ENCODE assay signal across 8 mouse cellular contexts in genomic region chr17:86300774-86301595, GRCm38 (mm10).
DNase-seq lines count a peak whose midpoint lies in the region; ATAC-seq and TF ChIP-seq lines count a peak whose summit lies in the region.

No protein-coding gene starts in this region.

- DNase-seq in kidney, adult 11 months: no peak
- peak; percentile 39 for DNase-seq in hindbrain, postnatal 0 days (ENCODE audit: low spot score)
- DNase-seq in naive thymus-derived CD4-positive, alpha-beta T cell, adult 2 months (ENCODE audit: low read depth): peak; percentile 87
- peak; percentile 56 for DNase-seq in thymus, postnatal 14 days
- DNase-seq in gastrocnemius, postnatal 10 days: no peak

- H3K9ac ChIP-seq in kidney, embryonic 14.5 days (ENCODE audit: low read depth, low read length): peak overlapping the region; percentile 31; the same call in 1 of the 2 replicates
- 0 out of 2 replicates have a peak overlapping the region, but pooled peaks have one; percentile 9 for H3K9ac ChIP-seq in hindbrain, postnatal 0 days (replicated peaks; ENCODE audit: low read length)
- no peak overlapping the region for H3K9ac ChIP-seq in limb, embryonic 12.5 days (replicated peaks)

- no peaks in the 10 kb centered on the region for H3K27me3 ChIP-seq in kidney, embryonic 14.5 days (ENCODE audit: control insufficient read depth, insufficient read depth, low read length)
- no peaks in the 10 kb centered on the region for H3K27me3 ChIP-seq in erythroblast, embryonic 14.5 days (ENCODE audit: control insufficient read depth)
- no peaks in the 10 kb centered on the region for H3K27me3 ChIP-seq in hindbrain, postnatal 0 days (ENCODE audit: insufficient read depth, low read length)
- H3K27me3 ChIP-seq in limb, embryonic 12.5 days: no peaks in the 10 kb centered on the region

- peak; percentile 48; the same call in 1 of the 2 replicates for ATAC-seq in kidney, embryonic 14.5 days (ENCODE audit: low FRiP score, low TSS enrichment)
- no peak for ATAC-seq in hindbrain, postnatal 0 days
- ATAC-seq in limb, embryonic 12.5 days (ENCODE audit: insufficient number of reproducible peaks, insufficient read depth, low FRiP score, low TSS enrichment, low read depth): no peak

- 43% methylated on average over 22 of the region's 22 CpGs for whole genome bisulfite sequencing in kidney, embryonic 14.5 days
- WGBS in hindbrain, postnatal 0 days: 68% methylated on average over 22 of the region's 22 CpGs
- WGBS in limb, embryonic 12.5 days: 74% methylated on average over 22 of the region's 22 CpGs

- peak overlapping the region; percentile 59; the same call in 1 of the 2 replicates for H3K27ac ChIP-seq in kidney, embryonic 14.5 days (ENCODE audit: low read depth, low read length)
- peak overlapping the region; percentile 66 for H3K27ac ChIP-seq in hindbrain, postnatal 0 days
- H3K27ac ChIP-seq in limb, embryonic 12.5 days: peak overlapping the region; percentile 47

- no peak for TF ChIP-seq CTCF in hindbrain, postnatal 0 days (IDR thresholded peaks at IDR 0.05; ENCODE audit: low read depth)

- peaks cover 29% of the 10 kb centered on the region for H3K4me1 ChIP-seq in kidney, embryonic 14.5 days (ENCODE audit: control insufficient read depth, insufficient read depth, low read length)
- peaks cover 54% of the 10 kb centered on the region for H3K4me1 ChIP-seq in erythroblast, embryonic 14.5 days (ENCODE audit: control insufficient read depth)
- H3K4me1 ChIP-seq in hindbrain, postnatal 0 days (ENCODE audit: insufficient read depth, low read length): peaks cover 6% of the 10 kb centered on the region; the same call in 1 of the 2 replicates
- H3K4me1 ChIP-seq in limb, embryonic 12.5 days (replicated peaks): peaks cover 10% of the 10 kb centered on the region

- H3K4me3 ChIP-seq in kidney, embryonic 14.5 days (ENCODE audit: low read length): no peak overlapping the region
- peak overlapping the region; percentile 56 for H3K4me3 ChIP-seq in erythroblast, embryonic 14.5 days (replicated peaks)
- no peak overlapping the region for H3K4me3 ChIP-seq in hindbrain, postnatal 0 days (ENCODE audit: low read length)
- H3K4me3 ChIP-seq in limb, embryonic 12.5 days (replicated peaks): no peak overlapping the region

- H3K9me3 ChIP-seq in kidney, embryonic 14.5 days (ENCODE audit: control insufficient read depth, low read length): no peaks in the 10 kb centered on the region
- no peaks in the 10 kb centered on the region for H3K9me3 ChIP-seq in erythroblast, embryonic 14.5 days (ENCODE audit: control insufficient read depth, low read length)
- H3K9me3 ChIP-seq in hindbrain, postnatal 0 days (ENCODE audit: low read length): no peaks in the 10 kb centered on the region
- no peaks in the 10 kb centered on the region for H3K9me3 ChIP-seq in limb, embryonic 12.5 days

- H3K36me3 ChIP-seq in kidney, embryonic 14.5 days (ENCODE audit: control insufficient read depth, insufficient read depth, low read length): no peaks in the 10 kb centered on the region
- no peaks in the 10 kb centered on the region for H3K36me3 ChIP-seq in erythroblast, embryonic 14.5 days (ENCODE audit: control insufficient read depth)
- H3K36me3 ChIP-seq in hindbrain, postnatal 0 days (ENCODE audit: insufficient read depth, low read length): no peaks in the 10 kb centered on the region
- H3K36me3 ChIP-seq in limb, embryonic 12.5 days: no peaks in the 10 kb centered on the region

- peak overlapping the region; percentile 29; the same call in 1 of the 2 replicates for H3K4me2 ChIP-seq in kidney, embryonic 14.5 days (replicated peaks; ENCODE audit: low read depth, low read length)
- H3K4me2 ChIP-seq in hindbrain, postnatal 0 days (ENCODE audit: low read depth, low read length): peak overlapping the region; percentile 34; the same call in 1 of the 2 replicates
- no peak overlapping the region for H3K4me2 ChIP-seq in limb, embryonic 12.5 days

Comparison
In these comparisons a context has a peak if more than half of its experiments do, and no peak if none do; other contexts are left out.
1. DNase-seq: peak in hindbrain, postnatal 0 days (single experiment), naive thymus-derived CD4-positive, alpha-beta T cell, adult 2 months (single experiment) and thymus, postnatal 14 days (single experiment); none in kidney, adult 11 months (single experiment) and gastrocnemius, postnatal 10 days (single experiment).
2. Peak in every context shown above with its lines, with median percentiles within 50 percentile points of each other: H3K27ac ChIP-seq.